Mouse (Mus musculus) urinary bladder, postnatal 36 days (tissue): ENCODE data around the gene Sos2.
"Not testable (repeated sequence)": the region's sequence is repeated elsewhere in the genome, so short reads cannot be mapped to it uniquely, and the experiment has no call there.

Source experiments
- DNase-seq, 2 experiments: peaks; one replicate each; pipeline ENCODE4 v3.0.0; 2022; ENCODE audit warnings: low spot score in 2 of 2, mixed read lengths in 1 of 2

The Sos2 gene

GRCm38 (mm10) chr12:69569926-69570325 lies 111.7 kb downstream of the Sos2 start:
- no peak for DNase-seq

- no peak for DNase-seq
These were observed 113.4 kb downstream of the Sos2 start for GRCm38 (mm10) chr12:69568266-69568665.

- not testable (repeated sequence) for DNase-seq
These were observed 120.6 kb downstream of the Sos2 start for GRCm38 (mm10) chr12:69561006-69561405.

- peak in 1 of 2 experiments; percentile 11 for DNase-seq
These were observed 125.3 kb downstream of the Sos2 start for GRCm38 (mm10) chr12:69556221-69556861.

GRCm38 (mm10) chr12:69545456-69546178 lies 136.0 kb downstream of the Sos2 start:
- no peak for DNase-seq

GRCm38 (mm10) chr12:69544994-69545393 lies 136.7 kb downstream of the Sos2 start:
- DNase-seq: no peak

- DNase-seq: no peak
These were observed 137.1 kb downstream of the Sos2 start for GRCm38 (mm10) chr12:69544562-69544961.

GRCm38 (mm10) chr12:69542376-69542775 lies 139.3 kb downstream of the Sos2 start:
- no peak for DNase-seq

GRCm38 (mm10) chr12:69541663-69542062 lies 140.0 kb downstream of the Sos2 start:
- DNase-seq: no peak

GRCm38 (mm10) chr12:69539353-69539752 lies 142.3 kb downstream of the Sos2 start:
- DNase-seq: no peak

- no peak for DNase-seq
These were observed 143.2 kb downstream of the Sos2 start for GRCm38 (mm10) chr12:69538362-69538950.

GRCm38 (mm10) chr12:69537675-69538361 lies 143.8 kb downstream of the Sos2 start:
- DNase-seq: peak; percentile 68 to 69

GRCm38 (mm10) chr12:69537243-69537674 lies 144.4 kb downstream of the Sos2 start:
- DNase-seq: peak; percentile 59 to 68

- no peak for DNase-seq
These were observed 144.9 kb downstream of the Sos2 start for GRCm38 (mm10) chr12:69536616-69537242.
